Mouse (Mus musculus): ENCODE results near the gene Nfyc.

Nfyc gene

GRCm38 (mm10) chr4:120831472-120831871, at the start of gene Nfyc:
Gene Nfyc, minus strand, starts transcription at chr4:120831572.
- DNase-seq (ENCODE audit: low spot score): no peak

GRCm38 (mm10) chr4:120880731-120881432, 49.5 kb upstream of the Nfyc start:
- no peak for DNase-seq (ENCODE audit: low spot score)

- no peak for DNase-seq (ENCODE audit: low spot score)
These were observed 48.0 kb upstream of the Nfyc start for GRCm38 (mm10) chr4:120879386-120879785.

GRCm38 (mm10) chr4:120878728-120879127, 47.4 kb upstream of the Nfyc start:
- no peak for DNase-seq (ENCODE audit: low spot score)

GRCm38 (mm10) chr4:120875961-120876360, 44.6 kb upstream of the Nfyc start:
- DNase-seq (ENCODE audit: low spot score): no peak

- no peak for DNase-seq (ENCODE audit: low spot score)
These were observed 38.9 kb upstream of the Nfyc start for GRCm38 (mm10) chr4:120870262-120870748.

- no peak for DNase-seq (ENCODE audit: low spot score)
These were observed 37.6 kb upstream of the Nfyc start for GRCm38 (mm10) chr4:120868988-120869387.

GRCm38 (mm10) chr4:120868246-120868645, 36.9 kb upstream of the Nfyc start:
- no peak for DNase-seq (ENCODE audit: low spot score)

- DNase-seq (ENCODE audit: low spot score): no peak
These were observed 34.8 kb upstream of the Nfyc start for GRCm38 (mm10) chr4:120866211-120866610.

- DNase-seq (ENCODE audit: low spot score): no peak
These were observed 28.5 kb upstream of the Nfyc start for GRCm38 (mm10) chr4:120859865-120860264.

- no peak for DNase-seq (ENCODE audit: low spot score)
These were observed 25.0 kb upstream of the Nfyc start for GRCm38 (mm10) chr4:120856376-120856775.

GRCm38 (mm10) chr4:120855360-120856060, 24.1 kb upstream of the Nfyc start:
- DNase-seq (ENCODE audit: low spot score): no peak

GRCm38 (mm10) chr4:120854588-120855319, 23.4 kb upstream of the Nfyc start, which contains the start of gene Rims3:
Gene Rims3, plus strand, starts transcription at chr4:120854816.
- no peak for DNase-seq (ENCODE audit: low spot score)

- DNase-seq (ENCODE audit: low spot score): peak; percentile 61
These were observed 19.6 kb upstream of the Nfyc start for GRCm38 (mm10) chr4:120850946-120851345.

- DNase-seq (ENCODE audit: low spot score): no peak
These were observed 18.1 kb upstream of the Nfyc start for GRCm38 (mm10) chr4:120849451-120849850.

GRCm38 (mm10) chr4:120848909-120849308, 17.5 kb upstream of the Nfyc start:
- DNase-seq (ENCODE audit: low spot score): no peak

GRCm38 (mm10) chr4:120845098-120845497, 13.7 kb upstream of the Nfyc start:
- no peak for DNase-seq (ENCODE audit: low spot score)

GRCm38 (mm10) chr4:120844423-120845082, 13.2 kb upstream of the Nfyc start:
- peak; percentile 11 for DNase-seq (ENCODE audit: low spot score)

- DNase-seq (ENCODE audit: low spot score): no peak
These were observed 10.0 kb upstream of the Nfyc start for GRCm38 (mm10) chr4:120841342-120841741.

GRCm38 (mm10) chr4:120830767-120831166, 605 bp downstream of the Nfyc start:
- DNase-seq (ENCODE audit: low spot score): no peak

- DNase-seq (ENCODE audit: low spot score): no peak
These were observed 5.0 kb downstream of the Nfyc start for GRCm38 (mm10) chr4:120826418-120826817.
